Mouse (Mus musculus) liver, embryonic 14.5 days (tissue): ENCODE results near the gene Map2k1. TPM values are rescaled to one million over a fixed set of nuclear protein-coding genes. Genes with fewer than 3 reads are reported as not detected.

Source experiments
- ATAC-seq: fragments of 200-750 bp; cut with Nextera tagmentation; 2 replicates; pipeline ENCODE4 v1.8.0; 2017; ENCODE audit warnings: moderate number of reproducible peaks, mild to moderate bottlenecking, moderate library complexity; ENCODE audit not compliant: insufficient read depth
- DNase-seq, 3 experiments: peaks; one replicate each; pipeline ENCODE4 v3.0.0-alpha.2; 2012 to 2013; ENCODE audit warnings: low read depth in 3 of 3, low spot score in 3 of 3
- H3K27ac ChIP-seq: fragments of 300-500 bp; sonication (generic); 2 replicates; pipeline ENCODE4 v1.5.1; 2014; ENCODE audit warnings: moderate library complexity, mild to moderate bottlenecking, control low read depth, inconsistent platforms
- H3K27me3 ChIP-seq: fragments of 300-500 bp; sonication (generic); 2 replicates; pipeline ENCODE4 v1.6.1; 2014; ENCODE audit warnings: mild to moderate bottlenecking, low read length, moderate library complexity; ENCODE audit not compliant: control insufficient read depth, insufficient read depth
- H3K36me3 ChIP-seq: fragments of 300-500 bp; sonication (generic); replicated peaks from 2 replicates; pipeline ENCODE4 v1.6.1; 2014; ENCODE audit warnings: low read depth; ENCODE audit not compliant: control insufficient read depth, insufficient read depth
- H3K4me1 ChIP-seq, 2 experiments: fragments of 200-500 bp in 1 of 2; fragments of 300-500 bp in 1 of 2; sonication (generic) in 1 of 2; replicated peaks; 2 replicates each; pipeline ENCODE4 v1.6.1; 2012 to 2014; ENCODE audit warnings: antibody characterized with exemption in 1 of 2, inconsistent platforms in 1 of 2, low read length in 1 of 2; ENCODE audit not compliant: control insufficient read depth in 2 of 2, insufficient read depth in 2 of 2
- H3K4me2 ChIP-seq: fragments of 300-500 bp; sonication (generic); 2 replicates; pipeline ENCODE4 v1.6.1; 2014; ENCODE audit warnings: low read depth, mild to moderate bottlenecking, control low read depth, moderate library complexity
- H3K4me3 ChIP-seq, 2 experiments: fragments of 200-500 bp in 1 of 2; fragments of 300-500 bp in 1 of 2; sonication (generic) in 1 of 2; 2 replicates each; pipeline ENCODE4 v1.5.1; 2012 to 2014; ENCODE audit warnings: low read depth in 2 of 2, low read length in 2 of 2, mild to moderate bottlenecking in 2 of 2, control low read depth in 1 of 2, inconsistent platforms in 1 of 2, moderate library complexity in 1 of 2; ENCODE audit not compliant: insufficient read depth in 1 of 2
- H3K9ac ChIP-seq: fragments of 300-500 bp; sonication (generic); replicated peaks from 2 replicates; pipeline ENCODE4 v1.6.1; 2014; ENCODE audit warnings: mild to moderate bottlenecking, control low read depth, moderate library complexity
- H3K9me3 ChIP-seq: fragments of 300-500 bp; sonication (generic); 2 replicates; pipeline ENCODE4 v1.6.1; 2016; ENCODE audit warnings: low read length, mixed read lengths; ENCODE audit not compliant: control insufficient read depth
- CTCF ChIP-seq: IDR thresholded peaks from 2 replicates; pipeline ENCODE4 v1.5.1; 2016; ENCODE audit warnings: antibody characterized with exemption, low read depth, control low read depth
- EP300 ChIP-seq: IDR thresholded peaks from 2 replicates; pipeline ENCODE4 v1.6.1; 2016; ENCODE audit warnings: antibody characterized with exemption, low read depth
- whole genome bisulfite sequencing: fragments of 180-500 bp; shearing (Covaris S2); extraction: QIAGEN DNeasy Blood & Tissue Kit; methylation state at CpG from one replicate; pipeline ENCODE4 v1.1.7; 2014; ENCODE audit not compliant: insufficient replicate concordance; 5-methylcytosine and 5-hydroxymethylcytosine counted together
- polyA plus RNA-seq, 2 experiments: library from polyadenylated mRNA; depleted of rRNA in 1 of 2; stranded (reverse) in 1 of 2; unstranded in 1 of 2; fragments of >200 nt; fragmentation: Nextera tagmentation in 1 of 2; extraction: Ambion mirVana in 1 of 2; gene quantifications; 2 replicates each; pipeline versions ENCODE4 v1.2.1 to v1.2.3; 2012 to 2014

Map2k1 gene
- polyA plus RNA-seq, 2 experiments: 13.5 to 25.7 TPM

DNA sequence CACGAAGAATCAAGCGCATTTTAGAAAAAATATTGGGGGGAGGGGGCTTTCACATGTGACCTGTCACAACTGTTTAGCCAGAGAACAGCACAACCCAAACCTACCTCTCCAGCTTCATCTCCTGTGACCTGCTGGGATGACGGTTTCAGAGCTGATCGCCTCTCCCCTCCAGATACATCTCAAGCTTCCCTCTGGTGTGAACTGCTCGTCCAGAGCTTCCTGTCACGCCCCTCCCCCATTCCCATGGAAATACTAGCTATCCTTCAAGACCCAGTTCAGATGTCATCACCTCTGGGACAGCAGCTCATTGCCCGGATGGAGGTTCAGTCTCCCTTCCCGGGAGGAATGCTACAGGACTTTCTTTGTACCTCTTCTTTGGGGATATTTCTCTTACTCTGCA, 12.8 kb downstream of the Map2k1 start:
- H3K4me2 ChIP-seq: no peak overlapping the region
- WGBS: 42% methylated on average over 8 of the region's 8 CpGs
- DNase-seq (no peak), ATAC-seq (no peak)
- H3K4me1 ChIP-seq: peaks cover 0 to 3% of the 10 kb centered on the region in 2 experiments; a peak in 2 of 4 replicates
- no peak for TF ChIP-seq CTCF
- no peak for TF ChIP-seq EP300
- no peaks in the 10 kb centered on the region for H3K27me3 ChIP-seq
- H3K27ac ChIP-seq: no peak overlapping the region
- H3K36me3 ChIP-seq: no peaks in the 10 kb centered on the region
- H3K9me3 ChIP-seq: no peaks in the 10 kb centered on the region
- H3K4me3 ChIP-seq: no peak overlapping the region
- H3K9ac ChIP-seq: no peak overlapping the region

DNA sequence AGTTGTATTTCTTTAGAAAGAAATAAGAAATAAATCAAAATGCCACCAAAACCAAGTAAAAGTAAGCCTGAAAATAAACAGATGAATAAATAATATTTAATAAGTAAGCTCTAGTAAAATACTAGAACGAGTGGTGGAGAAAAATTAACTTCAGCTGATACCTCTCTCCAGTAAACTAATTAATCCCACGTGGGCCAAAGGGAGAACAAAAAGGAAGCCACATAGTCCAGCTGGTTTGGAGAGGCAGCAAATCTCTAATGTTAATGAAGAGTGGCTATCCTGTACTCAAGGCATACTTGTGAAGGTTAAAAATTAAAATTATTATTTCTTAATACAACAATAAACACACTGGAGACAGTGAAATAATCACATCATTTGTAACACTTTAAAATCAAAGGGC, 13.3 kb downstream of the Map2k1 start:
- H3K27me3 ChIP-seq: no peaks in the 10 kb centered on the region
- ATAC-seq: no peak
- TF ChIP-seq CTCF: no peak
- TF ChIP-seq EP300: no peak
- H3K36me3 ChIP-seq: no peaks in the 10 kb centered on the region
- H3K4me1 ChIP-seq: peaks cover 0 to 3% of the 10 kb centered on the region in 2 experiments; a peak in 2 of 4 replicates
- DNase-seq: no peak
- no peak overlapping the region for H3K4me2 ChIP-seq
- H3K27ac ChIP-seq: no peak overlapping the region
- WGBS: 43% methylated on average over 2 of the region's 2 CpGs
- H3K4me3 ChIP-seq: no peak overlapping the region
- no peak overlapping the region for H3K9ac ChIP-seq
- no peaks in the 10 kb centered on the region for H3K9me3 ChIP-seq

DNA sequence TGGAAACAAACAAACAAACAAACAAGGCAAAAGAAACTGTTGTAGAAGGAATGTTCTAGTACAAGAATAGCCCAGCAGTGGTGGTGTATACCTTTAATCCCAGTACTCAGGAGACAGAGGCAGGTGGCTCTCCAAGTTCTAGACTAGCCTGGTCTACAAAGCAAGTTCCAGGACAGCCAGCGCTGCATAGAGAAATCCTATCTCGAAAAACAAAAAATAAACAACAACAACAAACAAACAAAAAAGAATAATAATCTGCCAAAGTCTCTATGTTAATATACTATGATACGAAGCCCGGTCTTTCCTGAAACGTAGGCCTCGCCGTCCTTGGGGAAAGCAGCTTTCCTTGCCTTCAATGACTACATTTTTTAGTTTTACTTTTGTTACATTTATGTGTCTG, 17.4 kb downstream of the Map2k1 start:
- Histone ChIP-seq H3K4me1 (peaks cover 0 to 3% of the 10 kb centered on the region in 2 experiments; a peak in 2 of 4 replicates), H3K4me2 (no peak overlapping the region), H3K27me3 (no peaks in the 10 kb centered on the region), H3K4me3 (no peak overlapping the region), H3K36me3 (no peaks in the 10 kb centered on the region), H3K9ac (no peak overlapping the region), H3K27ac (no peak overlapping the region), H3K9me3 (no peaks in the 10 kb centered on the region)
- no peak for DNase-seq
- ATAC-seq: no peak
- WGBS: 80% methylated on average over 7 of the region's 7 CpGs
- TF ChIP-seq CTCF (no peak), EP300 (no peak)

DNA sequence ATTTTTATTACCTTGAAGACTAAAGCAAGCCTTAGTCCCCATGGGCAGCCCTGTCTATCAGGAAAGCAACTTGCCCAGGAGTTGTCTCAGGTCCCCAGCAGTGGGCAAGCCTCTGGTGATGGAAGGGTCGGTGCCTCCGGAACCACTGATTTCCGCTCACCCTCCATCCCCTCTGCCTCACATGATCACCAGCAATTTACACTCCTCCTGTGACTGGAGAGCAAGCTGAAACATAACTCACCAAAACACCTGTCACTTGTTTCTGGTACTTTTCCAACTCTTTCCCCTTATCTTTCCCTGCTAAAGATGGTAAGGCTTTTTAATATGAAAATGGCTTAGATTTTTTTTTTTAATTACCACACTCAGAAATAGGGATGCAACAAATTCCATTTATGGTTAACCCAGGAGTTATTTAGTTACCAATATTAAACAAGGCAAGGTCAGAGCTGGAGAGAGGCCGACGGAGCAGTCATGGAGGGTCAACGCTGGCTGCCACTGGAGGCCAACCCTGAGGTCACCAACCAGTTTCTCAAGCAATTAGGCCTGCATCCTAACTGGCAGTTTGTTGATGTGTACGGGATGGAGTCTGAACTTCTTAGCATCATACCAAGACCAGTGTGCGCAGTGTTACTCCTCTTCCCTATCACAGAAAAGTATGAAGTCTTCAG, 18.5 kb downstream of the Map2k1 start, which contains the start of gene Uchl4:
TSS of gene Uchl4 (plus strand) at position 434 of the 668 bp plus-strand sequence.
- Histone ChIP-seq H3K27me3 (no peaks in the 10 kb centered on the region), H3K9ac (no peak within 1 kb of the TSS), H3K4me3 (no peak within 1 kb of the TSS), H3K36me3 (no peaks in the 10 kb centered on the region), H3K27ac (no peak within 1 kb of the TSS), H3K4me1 (no peaks in the 10 kb centered on the region), H3K9me3 (no peaks in the 10 kb centered on the region), H3K4me2 (no peak within 1 kb of the TSS)
- WGBS: 87% methylated on average over 8 of the region's 8 CpGs
- no peak for ATAC-seq
- TF ChIP-seq CTCF (no peak), EP300 (no peak)
- DNase-seq: no peak

DNA sequence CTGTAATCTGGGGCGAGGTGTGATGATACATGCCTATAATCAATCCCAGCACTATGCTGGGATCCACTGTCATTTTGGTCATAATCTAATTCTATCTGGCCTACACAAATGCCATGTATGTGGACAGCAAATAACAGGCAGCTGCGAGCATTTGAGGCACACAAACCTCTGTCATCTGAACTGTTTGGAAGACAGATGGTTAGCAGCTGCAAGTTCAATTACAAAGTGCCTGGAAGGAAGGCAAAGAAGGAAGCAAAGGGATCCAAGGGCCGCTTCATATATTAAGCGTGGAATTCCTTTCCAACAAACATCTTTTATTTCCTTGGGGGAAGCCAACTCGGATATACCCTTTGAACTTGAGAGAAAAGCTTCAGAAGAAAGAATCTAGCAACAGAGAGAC, 19.8 kb downstream of the Map2k1 start:
- Histone ChIP-seq H3K27ac (no peak overlapping the region), H3K4me2 (no peak overlapping the region), H3K9ac (no peak overlapping the region), H3K27me3 (no peaks in the 10 kb centered on the region), H3K4me1 (no peaks in the 10 kb centered on the region), H3K36me3 (no peaks in the 10 kb centered on the region), H3K4me3 (no peak overlapping the region), H3K9me3 (no peaks in the 10 kb centered on the region)
- WGBS: 77% methylated on average over 5 of the region's 5 CpGs
- DNase-seq (no peak), ATAC-seq (no peak)
- TF ChIP-seq EP300 (no peak), CTCF (no peak)
